Mouse (Mus musculus) urinary bladder, adult 2 months (tissue): Measurements from ENCODE around the gene Grwd1. TPM values are rescaled to one million over a fixed set of nuclear protein-coding genes. Genes with fewer than 3 reads are reported as not detected.
A peak's percentile ranks its signal among the peaks of the same experiment; 100 is the strongest.

Experiments
- DNase-seq: peaks from one replicate; pipeline ENCODE4 v3.0.0; 2022; ENCODE audit warnings: low spot score
- polyA plus RNA-seq: library from polyadenylated mRNA; depleted of rRNA; stranded (reverse); fragments of >200 nt; gene quantifications from 2 replicates; pipeline ENCODE4 v1.2.3, GENCODE M21; 2012

The Grwd1 gene
- polyA plus RNA-seq, 1 experiment: 11.7 TPM

- DNase-seq: no peak
Observed at GRCm38 (mm10) chr7:45842950-45843744, 12.4 kb upstream of the Grwd1 start.

- no peak for DNase-seq
Observed at GRCm38 (mm10) chr7:45833924-45834323, 3.2 kb upstream of the Grwd1 start.

GRCm38 (mm10) chr7:45833148-45833790 is 2.5 kb upstream of the Grwd1 start:
- no peak for DNase-seq

- DNase-seq: no peak
Observed at GRCm38 (mm10) chr7:45832428-45832827, 1.7 kb upstream of the Grwd1 start.

- DNase-seq: no peak
Observed at GRCm38 (mm10) chr7:45831128-45831525, 383 bp upstream of the Grwd1 start.

GRCm38 (mm10) chr7:45826631-45827030 is 4.1 kb downstream of the Grwd1 start:
- no peak for DNase-seq

- DNase-seq: no peak
Observed at GRCm38 (mm10) chr7:45824598-45824997, 6.1 kb downstream of the Grwd1 start, which contains the start of gene Kcnj14. Kcnj14 (minus strand) TSS chr7:45824782.

GRCm38 (mm10) chr7:45820913-45821312 is 9.8 kb downstream of the Grwd1 start:
- no peak for DNase-seq

GRCm38 (mm10) chr7:45819843-45820242 is 10.9 kb downstream of the Grwd1 start:
- no peak for DNase-seq

- DNase-seq: no peak
Observed at GRCm38 (mm10) chr7:45815984-45816351, 14.8 kb downstream of the Grwd1 start.

- no peak for DNase-seq
Observed at GRCm38 (mm10) chr7:45815323-45815983, 15.3 kb downstream of the Grwd1 start.

- no peak for DNase-seq
Observed at GRCm38 (mm10) chr7:45814841-45815240, 15.9 kb downstream of the Grwd1 start.

GRCm38 (mm10) chr7:45813787-45814779 is 16.7 kb downstream of the Grwd1 start, which contains the start of gene Cyth2:
Cyth2 (minus strand) TSS chr7:45814581.
- peak; percentile 89 for DNase-seq

GRCm38 (mm10) chr7:45812921-45813320 is 17.8 kb downstream of the Grwd1 start:
- no peak for DNase-seq

- DNase-seq: no peak
Observed at GRCm38 (mm10) chr7:45809276-45810075, 21.3 kb downstream of the Grwd1 start.

GRCm38 (mm10) chr7:45808471-45808870 is 22.3 kb downstream of the Grwd1 start:
- no peak for DNase-seq

- DNase-seq: no peak
Observed at GRCm38 (mm10) chr7:45805941-45806340, 24.8 kb downstream of the Grwd1 start.

GRCm38 (mm10) chr7:45802551-45802950 is 28.2 kb downstream of the Grwd1 start:
- DNase-seq: no peak

GRCm38 (mm10) chr7:45801348-45801747 is 29.4 kb downstream of the Grwd1 start:
- DNase-seq: peak; percentile 79

GRCm38 (mm10) chr7:45800546-45801204 is 30.1 kb downstream of the Grwd1 start:
- no peak for DNase-seq
